Mouse (Mus musculus) gastrocnemius, postnatal 36 days (tissue): ENCODE results near the gene Cdh5. TPM values are rescaled to one million over a fixed set of nuclear protein-coding genes. Genes with fewer than 3 reads are reported as not detected.
A peak's percentile ranks its signal among the peaks of the same experiment; 100 is the strongest.
"Not testable (repeated sequence)": the region's sequence is repeated elsewhere in the genome, so short reads cannot be mapped to it uniquely, and the experiment has no call there.

Experiments
- DNase-seq, 2 experiments: peaks; one replicate each; pipeline ENCODE4 v3.0.0; 2022
- intact Hi-C: fragments of 180-260 bp; cut with DNase I; formaldehyde crosslinking; loops from one replicate; pipeline ENCODE4 v1.15.1; 2025
- total RNA-seq, 2 experiments: library from RNA; stranded (reverse); gene quantifications; 2 replicates each; pipeline ENCODE4 v1.2.3; 2021

The Cdh5 gene
- total RNA-seq, 2 experiments from 2014 or later, result 40.2 to 46.1 TPM

- no peak for DNase-seq
- intact Hi-C loops, result no loop called here
Measured at GRCm38 (mm10) chr8:104088881-104089280, 12.5 kb upstream of the Cdh5 start.

- intact Hi-C loops, result not testable (repeated sequence)
Measured at GRCm38 (mm10) chr8:104090993-104091900, 10.2 kb upstream of the Cdh5 start.

DNA sequence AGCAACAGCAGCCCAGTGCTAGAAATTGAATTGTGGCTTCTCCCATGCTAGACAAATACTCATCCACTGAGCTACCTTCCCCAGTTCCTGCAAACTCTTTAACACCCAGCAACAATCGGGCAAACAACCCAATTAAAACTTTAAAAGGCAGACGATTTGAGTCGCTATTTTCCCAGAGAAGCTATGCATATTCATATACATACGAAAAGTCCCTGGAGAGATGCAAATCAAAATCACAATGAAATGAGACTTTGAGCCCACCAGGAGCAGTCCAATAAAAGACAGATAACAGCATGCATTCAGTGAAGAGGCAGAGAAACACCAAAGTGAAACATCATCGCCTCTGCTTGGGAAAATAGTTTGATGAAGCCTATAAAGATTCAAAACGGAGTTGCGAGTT is 8.1 kb upstream of the Cdh5 start:
- intact Hi-C loops, result no loop called here
- DNase-seq, result no peak

More at GRCm38 (mm10) chr8:104090993-104091900, 10.2 kb upstream of the Cdh5 start:
- DNase-seq, result not testable (repeated sequence)

- intact Hi-C loops, result no loop called here
- peak in 1 of 2 experiments; percentile 11 for DNase-seq
Measured at GRCm38 (mm10) chr8:104095595-104095994, 5.8 kb upstream of the Cdh5 start.

DNA sequence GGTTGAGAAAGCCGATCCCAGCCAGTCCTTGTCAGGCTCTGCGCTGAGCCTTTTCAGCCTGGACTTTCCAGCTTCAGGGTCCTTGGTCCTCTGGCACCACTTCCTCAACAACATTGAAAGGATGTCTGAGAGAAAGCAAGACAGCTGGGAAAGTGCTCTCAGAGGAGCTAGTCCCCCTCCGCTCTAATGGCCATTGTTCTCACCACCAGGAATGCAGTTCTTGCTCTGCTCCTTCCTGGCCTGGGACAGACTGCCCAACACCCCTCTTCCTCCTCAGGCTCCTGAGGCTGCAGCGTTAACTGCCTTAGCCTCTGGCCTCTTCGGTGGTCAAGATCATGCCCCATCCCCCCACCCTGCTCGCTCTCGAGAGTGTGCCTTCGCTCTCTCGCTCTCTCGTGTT is 4.8 kb upstream of the Cdh5 start:
- intact Hi-C loops, result no loop called here
- DNase-seq, result no peak

- intact Hi-C loops, result loop anchor here (1.0 kb wide), 1 partner anchor 42 kb away; no protein-coding TSS in a partner anchor
- DNase-seq, result no peak
Measured at GRCm38 (mm10) chr8:104098671-104099346, 2.6 kb upstream of the Cdh5 start.

- no peak for DNase-seq
- intact Hi-C loops, result loop anchor here (5.0 kb wide), 1 partner anchor 118 kb away; no protein-coding TSS in a partner anchor
Measured at GRCm38 (mm10) chr8:104099347-104100099, 1.9 kb upstream of the Cdh5 start.

DNA sequence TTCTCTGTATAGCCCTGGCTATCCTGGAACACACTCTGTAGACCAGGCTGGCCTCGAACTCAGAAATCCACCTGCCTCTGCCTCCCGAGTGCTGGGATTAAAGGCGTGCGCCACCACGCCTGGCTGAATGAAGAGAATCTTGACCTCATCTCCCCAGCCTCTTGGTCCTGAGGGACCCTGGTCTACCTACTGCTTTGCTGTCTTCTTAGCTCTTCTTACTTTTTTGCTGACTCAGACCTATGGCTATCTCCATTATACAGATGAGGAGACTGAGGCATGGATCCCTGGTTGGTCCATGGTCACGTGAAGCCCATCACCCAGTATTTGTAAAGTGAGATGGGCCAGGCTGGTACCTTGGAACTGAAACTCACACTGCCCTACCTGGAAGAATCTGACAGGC is 701 bp upstream of the Cdh5 start:
- intact Hi-C loops, result loop anchor here (5.0 kb wide), 1 partner anchor 117 kb away; no protein-coding TSS in a partner anchor
- DNase-seq, result not testable (repeated sequence)

- DNase-seq, result no peak
- intact Hi-C loops, result loop anchor here (5.0 kb wide), 1 partner anchor 114 kb away; no protein-coding TSS in a partner anchor
Measured at GRCm38 (mm10) chr8:104103462-104103861, 2.0 kb downstream of the Cdh5 start.

GRCm38 (mm10) chr8:104105768-104106167 is 4.3 kb downstream of the Cdh5 start:
- DNase-seq, result peak in 1 of 2 experiments; percentile 8
- intact Hi-C loops, result no loop called here

GRCm38 (mm10) chr8:104106276-104106946 is 5.0 kb downstream of the Cdh5 start:
- intact Hi-C loops, result no loop called here
- DNase-seq, result no peak

GRCm38 (mm10) chr8:104107111-104107510 is 5.7 kb downstream of the Cdh5 start:
- DNase-seq, result no peak
- intact Hi-C loops, result no loop called here

GRCm38 (mm10) chr8:104108048-104108447 is 6.6 kb downstream of the Cdh5 start:
- intact Hi-C loops, result no loop called here
- no peak for DNase-seq

DNA sequence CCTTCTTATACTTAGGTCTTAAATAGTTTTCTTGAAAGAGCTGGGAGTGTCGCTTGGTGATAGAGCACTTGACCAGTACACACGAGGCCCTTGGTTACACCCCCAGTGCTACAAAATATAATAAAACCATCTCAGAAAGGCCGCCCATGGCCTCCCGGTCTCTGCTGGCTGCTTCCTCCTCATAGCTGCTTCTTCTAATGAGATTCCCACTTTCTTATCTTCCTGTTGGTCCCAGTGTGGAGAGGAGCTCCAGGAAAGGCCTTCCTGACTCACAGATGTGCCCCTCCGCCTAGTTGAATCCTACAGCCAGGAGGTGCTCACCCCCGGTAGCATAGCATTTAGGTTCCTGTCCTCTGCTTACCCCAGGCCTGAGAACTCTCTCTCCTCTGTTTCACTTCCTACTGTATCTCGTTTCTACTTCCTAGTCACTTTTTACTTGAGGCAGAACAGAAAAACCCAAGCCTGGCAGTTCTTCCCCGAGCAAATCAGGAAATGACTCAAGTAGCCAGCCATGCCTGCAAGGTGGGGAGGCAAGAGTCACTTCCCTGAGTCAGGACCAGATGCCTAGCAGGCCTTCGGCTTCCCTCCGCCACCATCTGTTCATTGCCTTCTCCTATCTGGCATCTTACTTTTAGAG is 9.2 kb downstream of the Cdh5 start:
- no peak for DNase-seq
- intact Hi-C loops, result no loop called here

GRCm38 (mm10) chr8:104121640-104122416 is 20.4 kb downstream of the Cdh5 start:
- no peak for DNase-seq
- intact Hi-C loops, result no loop called here

GRCm38 (mm10) chr8:104123080-104123657 is 21.7 kb downstream of the Cdh5 start:
- DNase-seq, result no peak
- intact Hi-C loops, result no loop called here

DNA sequence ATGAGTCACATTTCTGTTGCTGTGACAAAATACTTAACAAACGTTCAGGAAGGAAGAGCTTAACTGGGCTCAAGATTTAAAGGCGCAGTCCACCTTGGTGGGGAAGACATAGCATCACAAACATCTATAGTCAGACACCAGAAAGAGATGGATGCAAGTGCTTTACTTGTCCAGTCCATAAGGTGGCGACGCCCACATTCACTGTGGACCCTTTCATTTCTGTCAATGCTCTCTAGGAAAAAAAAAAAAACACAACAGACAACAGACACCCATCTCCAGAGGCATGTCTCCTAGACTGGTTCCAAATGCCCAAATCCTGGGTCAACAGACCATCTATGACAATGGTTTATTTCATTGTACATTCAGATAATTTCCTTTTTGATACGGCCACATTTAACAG is 23.1 kb downstream of the Cdh5 start:
- intact Hi-C loops, result no loop called here
- DNase-seq, result no peak

DNA sequence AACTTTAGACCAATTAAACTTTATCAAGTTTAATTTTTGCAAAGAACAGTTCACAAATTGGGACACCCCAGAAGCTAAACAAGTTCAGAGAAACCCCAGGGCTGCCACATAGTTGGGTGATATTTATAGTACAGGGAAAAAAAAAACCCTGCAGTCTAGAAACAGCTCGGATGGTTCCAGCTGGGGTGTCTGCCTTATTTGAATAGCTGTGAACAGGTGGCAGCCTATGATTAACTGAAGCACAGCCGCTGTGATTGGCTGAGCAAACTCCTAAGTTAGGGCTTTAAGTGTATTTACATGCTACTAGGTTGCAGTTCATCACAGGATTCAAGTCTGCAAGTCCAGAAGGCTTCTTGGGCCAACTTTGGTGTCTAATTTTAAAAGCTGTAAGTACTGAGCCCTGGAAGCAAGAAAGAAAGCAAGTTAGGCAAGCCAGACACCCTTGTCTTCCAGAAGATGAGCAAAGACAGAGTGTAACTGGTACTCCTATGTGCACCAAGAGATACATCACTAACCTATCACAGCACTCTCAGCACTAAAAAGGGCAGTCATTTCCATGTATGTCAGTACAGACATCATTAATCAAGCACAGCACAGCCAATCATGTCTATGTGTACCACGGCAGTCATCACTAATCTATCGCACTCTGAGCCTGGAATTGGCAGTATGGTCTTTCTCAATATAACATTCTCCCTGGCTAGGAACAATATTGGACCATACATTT is 25.9 kb downstream of the Cdh5 start:
- intact Hi-C loops, result no loop called here
- DNase-seq, result no peak
